Mouse (Mus musculus) thymus, adult 2 months (tissue): ENCODE data around the gene Tbc1d14.

Experiments
- CTCF ChIP-seq: fragments of 200-500 bp; IDR thresholded peaks from 2 replicates; pipeline ENCODE4 v1.5.1; 2012; ENCODE audit warnings: mild to moderate bottlenecking, control low read depth, low read length, moderate library complexity, borderline replicate concordance; ENCODE audit not compliant: control insufficient read depth, poor library complexity, insufficient read depth; ENCODE audit errors: extremely low read depth
- POLR2A ChIP-seq: fragments of 200-500 bp; IDR thresholded peaks from 2 replicates; pipeline ENCODE4 v1.6.1; 2012; ENCODE audit warnings: mild to moderate bottlenecking, low read length, control low read depth, moderate library complexity; ENCODE audit not compliant: control insufficient read depth, poor library complexity, insufficient read depth; ENCODE audit errors: extremely low read depth

DNA sequence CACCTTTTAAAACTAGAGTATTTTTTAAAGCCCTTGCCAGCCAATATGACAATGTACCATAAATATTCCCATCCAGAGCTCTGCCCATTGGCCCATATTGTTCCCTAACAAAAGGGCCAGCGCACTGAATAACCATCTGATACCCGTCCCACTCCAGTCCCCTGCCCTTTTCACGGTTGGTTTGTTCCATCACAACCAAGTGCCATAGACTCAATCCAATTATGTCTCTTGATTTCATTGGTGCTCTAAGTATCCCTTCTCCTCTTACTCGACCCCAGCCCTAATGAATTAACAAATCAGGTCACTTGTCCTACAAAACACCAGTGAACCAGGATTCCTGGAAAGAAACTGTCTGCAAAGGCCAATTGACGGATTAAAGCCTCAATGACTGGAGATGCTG is 129.7 kb downstream of the Tbc1d14 start:
- no peak for TF ChIP-seq POLR2A
- no peak for TF ChIP-seq CTCF
